Mouse (Mus musculus) kidney, postnatal 4 days (tissue): ENCODE data around the gene Adprm.
"Not testable (repeated sequence)": the region's sequence is repeated elsewhere in the genome, so short reads cannot be mapped to it uniquely, and the experiment has no call there.

ENCODE experiments used
- DNase-seq, 2 experiments: peaks; one replicate each; pipeline ENCODE4 v3.0.0; 2021; ENCODE audit warnings: mixed read lengths in 2 of 2

Adprm gene

GRCm38 (mm10) chr11:67052321-67052952 is at the start of gene Adprm, which contains the start of gene Sco1:
Gene Adprm (minus strand): TSS chr11:67052594.
Gene Sco1 (plus strand): TSS chr11:67052670.
- DNase-seq = peak; percentile 90 to 93

GRCm38 (mm10) chr11:67101713-67102112 is 49.3 kb upstream of the Adprm start:
- DNase-seq = peak; percentile 62 to 70

- peak; percentile 43 to 57 for DNase-seq
Observed at GRCm38 (mm10) chr11:67100169-67100568, 47.8 kb upstream of the Adprm start.

GRCm38 (mm10) chr11:67099241-67099640 is 46.8 kb upstream of the Adprm start:
- no peak for DNase-seq

- DNase-seq = no peak
Observed at GRCm38 (mm10) chr11:67098427-67098826, 46.0 kb upstream of the Adprm start.

- no peak for DNase-seq
Observed at GRCm38 (mm10) chr11:67097709-67098108, 45.3 kb upstream of the Adprm start.

- no peak for DNase-seq
Observed at GRCm38 (mm10) chr11:67094470-67094869, 42.1 kb upstream of the Adprm start.

GRCm38 (mm10) chr11:67093652-67094051 is 41.3 kb upstream of the Adprm start:
- no peak for DNase-seq

GRCm38 (mm10) chr11:67093201-67093600 is 40.8 kb upstream of the Adprm start:
- no peak for DNase-seq

- DNase-seq = not testable (repeated sequence)
Observed at GRCm38 (mm10) chr11:67092354-67092753, 40.0 kb upstream of the Adprm start.

- no peak for DNase-seq
Observed at GRCm38 (mm10) chr11:67087225-67087624, 34.8 kb upstream of the Adprm start.

GRCm38 (mm10) chr11:67086467-67087164 is 34.2 kb upstream of the Adprm start:
- DNase-seq = peak in 1 of 2 experiments; percentile 17

- peak; percentile 74 to 79 for DNase-seq
Observed at GRCm38 (mm10) chr11:67085489-67085888, 33.1 kb upstream of the Adprm start.

GRCm38 (mm10) chr11:67083712-67084340 is 31.4 kb upstream of the Adprm start:
- no peak for DNase-seq

- DNase-seq = no peak
Observed at GRCm38 (mm10) chr11:67083239-67083638, 30.8 kb upstream of the Adprm start.

- no peak for DNase-seq
Observed at GRCm38 (mm10) chr11:67082793-67083192, 30.4 kb upstream of the Adprm start.

- no peak for DNase-seq
Observed at GRCm38 (mm10) chr11:67082188-67082587, 29.8 kb upstream of the Adprm start.

GRCm38 (mm10) chr11:67081125-67081649 is 28.8 kb upstream of the Adprm start:
- DNase-seq = peak; percentile 76 to 85

- peak; percentile 66 to 72 for DNase-seq
Observed at GRCm38 (mm10) chr11:67080168-67080567, 27.8 kb upstream of the Adprm start.

GRCm38 (mm10) chr11:67079740-67080139 is 27.3 kb upstream of the Adprm start:
- DNase-seq = no peak

GRCm38 (mm10) chr11:67078888-67079287 is 26.5 kb upstream of the Adprm start:
- no peak for DNase-seq

GRCm38 (mm10) chr11:67078000-67078399 is 25.6 kb upstream of the Adprm start, which contains the start of gene Myh3:
Gene Myh3 (plus strand): TSS chr11:67078300.
- DNase-seq = no peak

- no peak for DNase-seq
Observed at GRCm38 (mm10) chr11:67077435-67077834, 25.0 kb upstream of the Adprm start.
